Mouse (Mus musculus): ENCODE results near the gene Dnajb4.
"Not testable (repeated sequence)": the region's sequence is repeated elsewhere in the genome, so short reads cannot be mapped to it uniquely, and the experiment has no call there.

Dnajb4 gene

GRCm38 (mm10) chr3:152149449-152149848 is 60.7 kb downstream of the Dnajb4 start:
- peak; percentile 64 for DNase-seq (ENCODE audit: low read depth, low spot score)

- peak; percentile 87 for DNase-seq (ENCODE audit: low read depth, low spot score)
Measured at GRCm38 (mm10) chr3:152147085-152147831, 62.8 kb downstream of the Dnajb4 start.

DNA sequence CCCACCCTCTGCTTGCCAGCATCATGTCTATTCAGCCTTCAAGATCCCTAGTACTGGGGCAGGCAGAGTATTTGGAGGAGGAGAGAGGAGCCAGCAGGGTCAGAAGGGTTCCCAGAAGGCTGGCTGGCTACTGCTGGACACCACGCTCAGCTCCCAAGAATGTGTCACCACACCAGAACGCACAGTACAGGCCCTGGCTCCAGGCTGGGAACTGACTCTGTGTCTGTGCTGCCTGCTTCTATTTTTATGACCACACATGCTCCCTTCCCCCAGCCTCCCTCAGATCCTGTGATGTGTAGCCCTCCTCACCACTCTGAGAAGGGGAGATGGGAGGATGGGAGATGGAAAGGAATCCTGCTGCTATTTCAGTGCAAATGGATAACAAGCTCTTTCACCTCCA is 64.9 kb downstream of the Dnajb4 start:
- DNase-seq (ENCODE audit: low read depth, low spot score), result peak; percentile 88

DNA sequence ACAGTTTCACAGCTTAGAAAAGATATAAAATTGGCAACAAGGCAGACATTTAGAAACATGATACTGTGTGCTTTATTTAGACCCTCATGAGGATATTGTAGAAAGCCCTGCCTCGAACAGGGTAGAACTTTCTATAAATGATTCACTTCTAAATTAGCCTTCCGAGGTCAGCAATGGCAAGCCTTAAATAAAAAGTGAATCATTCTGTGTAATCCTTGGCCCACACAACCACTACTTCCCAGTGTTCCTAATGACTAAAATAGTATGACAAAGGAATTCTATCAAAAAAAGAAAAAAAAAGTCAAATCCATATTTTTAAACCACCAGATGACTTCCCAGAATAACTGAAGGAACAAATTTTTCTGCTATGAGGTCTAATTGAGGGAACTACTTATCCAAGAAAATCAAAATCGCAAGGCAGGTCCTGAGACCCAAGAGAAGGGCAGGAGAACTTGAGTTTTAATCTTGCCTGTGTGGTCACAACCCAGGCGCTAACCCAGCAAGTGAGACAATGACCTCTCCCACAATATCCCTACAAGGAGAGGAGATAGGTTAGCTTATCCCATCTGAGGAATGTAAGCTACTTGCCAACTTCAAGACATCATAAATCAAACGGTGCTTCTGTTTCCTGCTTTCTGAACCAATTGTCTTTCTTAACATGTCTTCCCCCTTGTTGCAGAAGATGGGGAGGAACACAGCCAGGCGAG is 67.0 kb downstream of the Dnajb4 start:
- peak; percentile 43 for DNase-seq (ENCODE audit: low read depth, low spot score)

GRCm38 (mm10) chr3:152142146-152142545 is 68.0 kb downstream of the Dnajb4 start:
- DNase-seq (ENCODE audit: low read depth, low spot score), result no peak

DNA sequence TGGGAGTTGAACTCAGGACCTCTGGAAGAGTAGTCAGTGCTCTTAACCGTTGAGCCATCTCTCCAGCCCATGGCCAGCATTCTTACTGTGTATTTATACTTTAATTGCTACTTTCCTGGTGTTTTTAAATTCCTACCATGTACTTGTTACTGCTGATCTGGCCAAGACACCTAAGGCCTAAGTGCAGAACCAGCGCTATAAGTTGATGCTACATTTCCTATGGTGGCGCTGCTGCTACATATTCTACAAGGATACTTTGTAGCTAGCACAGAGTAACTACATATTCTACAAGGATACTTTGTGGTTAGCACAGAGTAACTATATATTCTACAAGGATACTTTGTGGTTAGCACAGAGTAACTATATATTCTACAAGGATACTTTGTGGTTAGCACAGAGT is 70.8 kb downstream of the Dnajb4 start:
- DNase-seq (ENCODE audit: low read depth, low spot score), result not testable (repeated sequence)

DNA sequence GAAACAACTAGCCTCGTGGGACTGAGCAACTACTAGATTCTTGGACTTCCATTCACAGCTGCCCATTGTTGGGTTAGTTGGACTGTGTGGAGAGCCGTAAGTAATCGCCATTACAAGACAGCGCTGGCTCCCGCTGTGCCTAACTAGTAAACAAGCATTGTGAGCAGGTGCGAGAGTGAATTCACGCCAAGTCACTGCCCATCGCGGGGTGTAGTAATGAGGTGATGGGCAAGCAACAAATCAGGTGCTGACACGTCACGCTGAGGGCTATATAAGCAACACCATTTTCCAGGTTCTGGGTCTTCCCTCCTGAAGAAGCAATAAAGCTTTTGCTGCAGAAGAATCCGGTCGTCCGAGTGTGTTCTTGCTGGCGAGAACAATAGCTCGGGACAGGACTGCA is 74.0 kb downstream of the Dnajb4 start:
- DNase-seq (ENCODE audit: low read depth, low spot score), result not testable (repeated sequence)

- peak; percentile 69 for DNase-seq (ENCODE audit: low read depth, low spot score)
Measured at GRCm38 (mm10) chr3:152133621-152134020, 76.5 kb downstream of the Dnajb4 start.

- no peak for DNase-seq (ENCODE audit: low read depth, low spot score)
Measured at GRCm38 (mm10) chr3:152130963-152131362, 79.1 kb downstream of the Dnajb4 start.

GRCm38 (mm10) chr3:152129426-152129825 is 80.7 kb downstream of the Dnajb4 start:
- DNase-seq (ENCODE audit: low read depth, low spot score), result not testable (repeated sequence)

GRCm38 (mm10) chr3:152128631-152129030 is 81.5 kb downstream of the Dnajb4 start:
- no peak for DNase-seq (ENCODE audit: low read depth, low spot score)
